Mouse (Mus musculus): ENCODE data around the gene Map3k14.
"Not testable (repeated sequence)": the region's sequence is repeated elsewhere in the genome, so short reads cannot be mapped to it uniquely, and the experiment has no call there.

Gene Map3k14

DNA sequence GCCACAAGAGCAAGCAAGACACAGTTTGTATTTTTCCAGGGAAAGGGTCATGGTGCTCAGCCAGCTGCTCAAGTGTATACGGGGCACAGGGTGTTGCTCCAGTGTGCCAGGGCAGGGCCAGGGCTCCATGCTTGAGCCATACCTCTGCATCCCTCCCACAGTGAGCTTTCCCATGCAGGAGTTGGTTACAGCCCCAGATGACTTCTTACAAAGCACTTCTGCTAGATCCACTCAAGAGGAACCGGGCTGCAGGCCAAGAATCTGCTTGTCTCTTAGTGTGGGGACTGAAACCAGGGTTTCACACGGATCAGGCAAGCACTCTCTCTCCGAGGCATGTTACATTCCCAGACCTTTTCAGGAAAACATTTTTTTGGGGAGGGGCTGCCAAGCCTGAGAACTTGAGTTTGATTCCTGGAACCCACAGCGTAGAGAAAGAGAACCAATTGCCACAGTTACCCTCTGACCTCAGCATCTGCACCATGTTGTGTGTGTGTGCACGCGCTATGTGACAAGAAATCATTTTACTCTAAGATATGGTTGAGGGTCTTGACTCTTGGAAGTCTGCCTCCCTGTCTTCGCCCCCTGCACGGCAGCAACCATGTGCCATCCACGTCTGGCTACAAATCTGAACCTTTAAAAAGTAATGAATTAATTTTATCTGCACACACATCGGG is 19.6 kb downstream of the Map3k14 start:
- DNase-seq (ENCODE audit: low read depth, low spot score), result no peak

DNA sequence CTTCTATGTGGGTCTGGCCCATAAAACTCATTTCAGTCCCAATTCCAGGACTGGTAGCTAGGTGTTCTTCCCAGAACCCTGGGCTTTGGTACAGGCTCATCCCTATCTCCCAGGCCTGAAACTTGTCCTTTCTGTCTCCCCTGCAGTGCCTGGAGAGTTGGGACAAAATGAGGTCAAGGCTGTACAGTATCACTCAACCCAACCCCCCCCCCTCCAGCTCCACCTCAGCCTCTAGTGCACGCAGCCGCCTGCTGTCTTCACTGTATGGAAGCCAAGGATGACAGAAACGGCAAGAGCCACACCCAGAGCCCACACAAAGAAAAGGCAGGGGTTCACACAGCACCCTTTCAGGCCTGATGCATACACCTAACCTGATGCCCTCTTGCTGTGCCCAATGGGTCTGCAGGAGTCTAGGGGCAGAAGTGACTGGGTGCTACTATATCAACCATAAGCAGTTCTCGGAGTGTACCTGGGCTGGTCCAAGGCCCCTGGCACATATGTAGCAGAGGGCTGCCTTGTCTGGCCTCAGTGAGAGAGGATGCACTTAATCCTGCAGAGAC is 20.5 kb downstream of the Map3k14 start:
- no peak for DNase-seq (ENCODE audit: low read depth, low spot score)

DNA sequence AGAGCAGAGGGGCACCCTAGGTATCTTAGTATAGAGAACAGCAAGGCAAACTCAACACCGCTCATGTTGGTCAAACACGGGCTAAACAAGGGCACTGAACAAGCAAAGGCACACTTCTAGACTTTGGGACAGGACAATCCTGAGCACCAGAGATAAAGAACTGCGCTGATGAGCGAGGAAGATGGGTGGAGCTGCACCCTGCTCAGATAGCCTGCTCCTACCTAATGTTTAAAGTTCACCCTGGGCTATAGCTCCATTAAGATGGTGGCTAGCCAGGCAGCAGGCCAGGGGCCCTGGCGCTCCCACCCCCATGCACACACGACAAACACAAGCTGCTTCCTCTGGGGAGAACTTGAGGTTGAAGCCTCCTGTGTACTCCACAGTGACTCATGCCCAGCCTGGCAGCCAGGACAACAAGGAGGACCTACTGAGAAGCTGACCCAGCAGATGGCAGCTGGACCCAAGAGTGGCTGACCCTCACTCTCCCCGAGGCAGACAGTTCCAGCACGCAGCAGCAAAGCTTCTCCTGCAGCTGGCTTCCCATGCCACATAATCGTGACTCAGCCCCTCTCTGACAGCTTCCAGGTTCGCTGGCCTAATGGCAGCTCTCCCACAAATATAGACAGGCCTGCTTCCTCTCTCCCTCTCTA is 21.1 kb downstream of the Map3k14 start:
- no peak for DNase-seq (ENCODE audit: low read depth, low spot score)

DNA sequence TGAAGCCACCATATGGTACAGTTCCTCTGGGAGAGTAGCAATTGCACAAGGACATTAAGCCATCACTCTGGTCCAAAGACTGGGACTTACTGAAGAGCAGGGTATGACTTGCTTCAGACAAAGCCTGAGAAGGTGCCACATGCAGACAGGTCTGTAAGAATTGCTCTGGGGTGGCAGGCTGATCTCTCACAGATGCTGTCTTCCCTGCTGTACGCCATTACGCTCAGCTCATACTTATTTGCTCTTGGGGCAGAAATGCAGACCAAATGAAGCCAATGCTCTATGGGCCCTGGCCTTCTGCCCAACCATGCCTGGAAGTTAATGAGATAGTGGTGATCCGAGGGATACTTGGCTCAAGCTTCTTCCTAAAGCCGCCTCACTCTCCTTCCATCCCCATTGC is 22.4 kb downstream of the Map3k14 start:
- no peak for DNase-seq (ENCODE audit: low read depth, low spot score)

DNA sequence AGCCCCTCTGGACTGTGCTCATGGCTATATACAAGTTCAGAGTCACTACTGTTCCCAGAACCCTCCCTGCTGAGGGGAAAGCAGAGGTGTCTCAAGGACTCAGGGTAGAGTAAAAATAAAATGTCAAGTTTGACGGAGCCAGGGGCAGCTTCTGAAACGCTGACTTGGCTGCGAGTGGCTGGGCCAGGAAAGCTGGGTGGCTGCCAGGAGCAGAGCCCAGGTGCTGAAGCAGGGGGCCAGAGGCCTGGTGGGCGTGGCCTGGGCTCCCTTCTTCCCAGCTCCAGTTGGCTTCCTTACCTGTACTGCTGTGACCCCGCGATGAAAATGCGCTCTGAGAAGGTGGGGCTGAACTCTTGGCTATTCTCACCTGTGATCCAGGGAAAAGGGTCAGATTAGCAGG is 26.5 kb downstream of the Map3k14 start:
- no peak for DNase-seq (ENCODE audit: low read depth, low spot score)

DNA sequence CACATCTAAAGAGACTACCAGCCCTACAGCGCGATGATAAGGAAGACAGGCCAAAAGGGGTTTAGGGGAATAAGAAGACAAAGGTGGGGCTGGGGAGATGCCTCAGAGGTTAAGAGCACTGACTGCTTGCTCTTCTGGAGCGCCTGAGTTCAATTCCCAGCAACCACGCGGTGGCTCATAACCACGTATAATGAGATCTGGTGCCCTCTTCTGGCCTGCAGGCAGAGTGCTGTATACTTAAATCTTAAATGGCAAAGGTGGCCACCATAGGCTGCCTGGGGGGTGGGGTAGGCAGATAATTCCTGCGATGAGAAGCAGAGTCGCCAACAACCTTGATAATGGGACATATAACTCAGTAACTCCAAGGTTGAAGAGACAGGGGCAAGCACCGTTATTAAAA is 29.5 kb downstream of the Map3k14 start:
- no peak for DNase-seq (ENCODE audit: low read depth, low spot score)

DNA sequence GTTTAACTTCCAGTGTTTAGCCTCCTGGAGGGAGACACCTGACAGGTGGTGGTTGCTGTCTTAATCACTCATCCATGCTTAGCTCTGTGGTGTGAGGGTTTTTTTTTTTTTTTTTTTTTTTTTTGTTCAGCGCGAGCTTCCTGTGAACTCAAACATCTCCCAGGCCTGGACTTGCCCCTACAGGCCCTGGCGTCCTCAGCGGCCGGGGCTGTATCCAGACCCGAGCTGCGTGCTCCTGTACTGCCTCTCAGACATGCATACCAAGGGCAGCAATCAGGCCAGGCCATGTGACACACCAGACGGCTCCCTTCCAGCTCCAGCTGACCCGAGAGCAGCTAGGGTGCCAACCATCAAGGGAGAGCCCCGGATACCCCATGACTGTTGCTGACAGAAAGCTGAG is 30.4 kb downstream of the Map3k14 start:
- DNase-seq (ENCODE audit: low read depth, low spot score), result no peak

DNA sequence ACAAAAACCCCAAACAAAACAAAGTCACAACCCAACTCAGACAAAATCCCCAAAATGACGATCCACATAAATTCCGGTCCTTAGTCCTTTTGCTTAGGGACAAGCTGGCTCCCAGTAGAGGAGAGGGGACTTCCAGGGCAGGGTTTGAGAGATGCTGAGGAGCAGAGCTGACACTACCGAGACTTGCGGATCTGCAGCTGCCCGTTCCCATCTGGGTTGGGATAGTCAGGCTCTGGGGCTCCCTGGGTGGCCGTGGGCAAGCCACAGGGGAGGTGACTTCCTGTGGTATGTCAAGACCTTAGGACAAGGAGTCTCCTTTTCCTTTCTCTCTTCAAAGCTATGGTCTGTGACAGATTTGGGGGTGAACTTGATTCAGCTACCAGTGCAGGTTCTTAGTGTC is 30.8 kb downstream of the Map3k14 start:
- DNase-seq (ENCODE audit: low read depth, low spot score), result no peak

DNA sequence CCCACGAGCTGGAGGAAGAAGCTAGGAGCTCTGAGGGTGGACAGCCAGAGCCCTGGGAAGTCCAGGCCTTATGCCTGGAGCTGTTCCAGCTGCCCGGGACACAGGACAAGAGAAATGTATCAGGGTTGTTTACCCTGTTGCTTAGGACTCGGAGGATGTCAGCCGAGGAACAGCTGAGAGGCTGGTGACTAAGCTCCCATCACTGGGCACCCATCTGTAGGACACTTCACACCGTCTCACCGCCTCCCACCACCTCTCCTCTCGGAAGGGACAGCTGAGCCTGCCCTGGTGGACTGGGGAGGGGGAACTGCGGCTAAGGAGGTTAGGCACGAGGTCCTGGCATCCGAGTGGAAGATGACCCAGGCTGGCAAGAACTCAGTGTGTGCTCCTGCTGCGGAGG is 31.6 kb downstream of the Map3k14 start:
- no peak for DNase-seq (ENCODE audit: low read depth, low spot score)

DNA sequence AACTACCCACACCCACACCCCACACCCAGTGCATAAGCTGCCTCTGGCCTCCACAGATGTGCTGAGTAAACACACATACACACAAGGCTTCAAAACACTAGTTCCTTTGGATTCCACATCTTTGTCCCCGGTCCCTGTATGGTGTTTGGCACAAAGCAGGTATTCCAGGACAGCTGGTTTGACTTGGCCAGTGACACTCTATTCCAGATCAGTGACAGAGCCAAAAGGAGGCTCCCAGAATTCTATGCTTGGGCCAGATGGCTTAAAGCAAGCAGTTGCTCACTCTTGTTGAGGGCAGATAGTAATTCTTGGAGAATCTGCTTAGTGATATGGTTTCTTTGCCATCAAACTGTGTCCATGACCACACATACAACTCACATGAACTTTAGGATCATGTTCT is 32.8 kb downstream of the Map3k14 start:
- no peak for DNase-seq (ENCODE audit: low read depth, low spot score)

DNA sequence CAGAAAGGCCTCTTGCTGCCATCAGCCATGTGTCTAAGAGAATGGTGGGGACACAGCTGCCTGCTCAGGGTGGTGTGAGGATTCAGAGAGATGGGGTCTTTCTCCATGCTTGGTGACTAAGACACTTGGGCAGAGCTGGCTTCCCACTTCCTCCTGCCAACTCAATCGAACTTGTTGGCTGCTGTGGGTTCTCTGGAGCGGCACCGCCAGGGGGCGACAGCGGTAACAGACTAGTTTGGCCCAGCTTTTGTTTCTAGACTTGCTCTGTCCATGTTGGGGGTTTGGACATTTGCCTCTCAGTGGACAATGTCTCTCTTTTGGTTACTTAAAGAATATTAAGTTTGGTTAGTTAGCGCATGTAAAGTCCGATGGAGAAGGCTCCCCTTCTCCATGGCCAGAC is 34.3 kb downstream of the Map3k14 start:
- DNase-seq (ENCODE audit: low read depth, low spot score), result peak; percentile 46

DNA sequence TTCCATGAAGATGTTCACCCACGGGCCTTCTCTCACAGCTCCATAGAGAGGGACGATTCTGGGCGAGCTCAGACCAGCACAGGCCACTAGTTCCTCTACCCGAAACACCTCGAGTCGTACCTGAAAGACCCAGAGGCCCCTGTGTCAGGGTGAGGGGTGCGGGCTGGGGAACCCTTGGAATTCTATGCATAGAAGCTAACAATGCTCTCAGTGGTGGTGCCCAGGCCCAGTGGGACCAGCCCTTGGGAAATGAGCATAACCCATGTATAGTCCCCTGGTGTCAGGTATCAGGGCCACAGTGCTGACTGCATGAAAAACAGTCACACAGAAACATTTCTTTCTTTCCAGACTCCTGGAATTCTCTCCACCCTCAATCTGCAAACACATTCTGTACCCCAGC is 35.9 kb downstream of the Map3k14 start:
- DNase-seq (ENCODE audit: low read depth, low spot score), result no peak

DNA sequence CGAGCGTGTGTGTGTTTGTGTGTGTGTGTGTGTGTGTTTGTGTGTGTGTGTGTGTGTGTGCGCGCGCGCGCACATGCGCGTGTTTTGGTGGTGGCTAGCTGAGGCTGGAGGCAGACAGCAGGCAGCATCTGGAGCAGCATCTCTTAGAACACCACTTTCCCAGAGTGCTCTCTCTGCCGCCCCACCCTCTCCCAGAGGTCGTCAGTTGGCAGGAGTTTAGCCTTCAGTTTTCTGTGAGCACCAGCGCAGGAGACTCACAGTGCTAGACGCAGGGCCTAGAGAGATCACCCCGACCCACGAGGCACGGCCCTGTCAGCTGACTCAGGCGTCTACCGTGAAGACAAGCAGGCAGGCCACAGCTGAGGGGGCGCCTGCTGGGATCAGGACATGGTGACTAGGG is 36.6 kb downstream of the Map3k14 start:
- no peak for DNase-seq (ENCODE audit: low read depth, low spot score)

DNA sequence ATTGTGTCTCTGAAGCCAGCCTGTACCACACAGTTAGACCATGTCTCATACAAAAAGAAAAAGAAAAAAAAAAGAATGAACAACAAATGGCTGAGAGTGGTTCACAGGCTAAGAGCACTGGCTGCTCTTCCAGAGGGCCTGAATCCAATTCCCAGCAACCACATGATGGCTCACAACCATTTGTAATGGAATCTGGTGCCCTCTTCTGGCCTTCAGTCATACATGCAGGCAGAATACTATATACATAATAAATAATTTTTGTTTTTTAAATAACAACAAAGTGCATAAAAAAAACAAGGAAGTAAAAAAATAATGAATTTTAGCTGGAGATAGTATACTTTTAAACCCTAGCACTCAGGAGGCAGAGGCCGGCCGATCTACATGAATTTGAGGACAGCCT is 37.7 kb downstream of the Map3k14 start:
- no peak for DNase-seq (ENCODE audit: low read depth, low spot score)

DNA sequence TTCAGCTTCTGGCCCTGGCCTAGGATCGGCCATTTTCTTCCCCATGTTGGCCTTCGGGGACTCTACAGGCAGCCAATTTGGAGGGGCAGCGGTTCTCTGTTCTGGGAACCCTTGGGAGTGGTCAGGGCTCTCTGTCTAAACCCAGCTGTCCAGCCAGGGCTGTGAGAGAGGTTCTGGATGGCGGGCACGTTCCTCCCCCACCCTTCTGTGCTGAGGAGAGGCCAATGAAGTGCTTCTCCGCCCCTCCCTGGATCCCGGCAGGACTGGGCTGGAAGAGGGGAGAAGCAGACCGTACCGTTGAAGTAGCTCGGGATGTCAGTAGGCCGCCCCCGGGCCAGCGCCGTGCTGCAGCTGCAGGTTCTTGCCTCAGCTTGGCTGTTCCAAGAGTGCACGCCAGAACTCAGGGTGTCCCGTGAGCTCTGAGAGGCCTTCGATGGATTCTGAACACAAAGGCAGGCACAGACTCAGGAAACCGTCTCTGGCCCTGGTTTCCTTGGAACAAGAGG is 43.3 kb downstream of the Map3k14 start:
- DNase-seq (ENCODE audit: low read depth, low spot score), result no peak

DNA sequence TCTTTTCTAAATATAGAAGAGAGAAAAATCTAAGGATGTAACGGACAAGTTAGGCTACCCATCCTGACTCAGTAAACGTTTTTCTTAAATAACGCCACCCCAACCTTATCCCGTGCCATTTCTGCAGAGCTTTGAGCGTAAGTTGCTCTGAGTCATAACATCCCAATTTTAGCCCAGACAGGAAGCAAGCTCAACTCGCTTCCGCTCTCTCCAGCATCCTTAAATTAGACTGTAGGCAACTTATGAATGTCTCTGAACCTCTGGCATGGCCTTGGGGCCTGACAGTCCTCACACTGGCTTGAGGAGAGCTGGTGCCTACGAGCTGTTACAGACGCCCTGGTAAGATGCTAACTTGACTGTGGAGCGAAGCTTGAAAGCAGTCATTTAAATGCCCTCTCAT is 43.8 kb downstream of the Map3k14 start:
- DNase-seq (ENCODE audit: low read depth, low spot score), result no peak

DNA sequence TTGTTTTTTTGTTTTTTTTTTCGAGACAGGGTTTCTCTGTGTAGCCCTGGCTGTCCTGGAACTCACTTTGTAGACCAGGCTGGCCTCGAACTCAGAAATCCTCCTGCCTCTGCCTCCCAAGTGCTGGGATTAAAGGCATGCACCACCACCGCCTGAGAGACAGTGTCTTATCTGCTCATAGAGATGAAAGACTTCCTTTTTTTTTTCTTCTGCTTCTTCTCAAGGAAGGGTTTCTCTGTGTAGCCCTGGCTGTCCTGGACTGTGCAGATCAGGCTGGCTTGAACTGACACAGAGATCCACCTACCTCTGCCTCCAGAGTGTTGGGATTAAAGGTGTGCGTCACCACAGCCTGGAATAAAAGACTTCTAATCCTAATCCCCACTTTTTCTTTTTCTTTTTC is 44.6 kb downstream of the Map3k14 start:
- not testable (repeated sequence) for DNase-seq (ENCODE audit: low read depth, low spot score)

DNA sequence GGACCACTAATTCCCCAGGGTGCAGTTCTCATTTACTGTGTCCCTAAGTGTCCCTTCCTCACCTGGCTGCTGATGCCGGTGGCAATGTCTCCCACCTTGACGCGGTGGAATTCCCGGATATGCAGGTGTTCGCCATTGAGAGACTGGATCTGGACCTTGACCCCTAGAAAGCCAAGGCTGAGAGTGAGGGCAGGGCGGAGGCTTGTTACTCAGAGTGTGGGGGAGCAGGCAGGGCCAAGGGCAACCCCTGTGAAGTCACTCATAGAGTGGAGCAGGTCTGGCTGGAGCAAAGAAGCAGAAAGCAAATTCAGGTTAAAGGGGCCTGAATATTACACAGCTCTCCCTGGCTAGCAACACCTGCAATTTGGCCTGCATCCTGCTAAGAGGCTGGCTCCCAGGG is 45.8 kb downstream of the Map3k14 start:
- DNase-seq (ENCODE audit: low read depth, low spot score), result no peak

DNA sequence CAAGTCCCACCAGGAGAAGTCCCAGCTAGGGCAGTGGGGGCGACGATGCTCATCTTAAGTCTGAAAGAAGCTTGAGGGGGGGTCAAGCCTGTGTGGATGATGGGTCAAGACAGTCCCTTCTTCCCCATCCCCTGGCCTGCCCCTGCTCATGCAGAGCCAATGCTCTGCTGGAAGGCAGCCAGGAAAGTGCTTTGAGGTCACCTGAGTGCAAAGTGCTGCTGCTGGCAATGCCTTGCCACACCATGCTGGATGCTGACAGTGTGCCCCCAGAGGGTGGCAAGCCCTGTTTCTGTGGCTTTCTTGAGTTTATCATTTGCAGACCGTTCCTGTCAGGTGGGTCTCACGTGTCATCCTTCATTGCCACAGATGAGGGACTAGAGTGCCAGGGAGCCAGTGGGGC is 47.3 kb downstream of the Map3k14 start:
- no peak for DNase-seq (ENCODE audit: low read depth, low spot score)

DNA sequence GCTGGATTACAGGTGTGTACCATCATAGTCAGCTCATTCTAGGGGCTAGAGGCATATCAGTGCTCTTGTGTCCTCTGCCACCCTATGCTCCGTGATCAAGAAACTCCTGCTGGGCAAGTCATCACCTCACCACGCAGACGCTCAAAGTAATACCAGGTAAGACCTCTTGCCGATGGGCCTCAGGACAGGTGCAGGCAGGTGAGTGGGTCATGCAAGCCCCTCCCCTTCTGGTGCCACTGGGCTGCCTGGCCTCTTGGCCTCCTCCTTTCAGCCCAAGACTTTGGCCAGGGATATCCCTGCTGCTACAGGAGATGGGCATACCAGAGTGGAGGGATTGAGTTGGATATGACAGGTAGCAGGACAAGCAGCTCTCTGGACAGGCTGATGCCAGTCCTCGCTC is 48.0 kb downstream of the Map3k14 start:
- DNase-seq (ENCODE audit: low read depth, low spot score), result no peak

DNA sequence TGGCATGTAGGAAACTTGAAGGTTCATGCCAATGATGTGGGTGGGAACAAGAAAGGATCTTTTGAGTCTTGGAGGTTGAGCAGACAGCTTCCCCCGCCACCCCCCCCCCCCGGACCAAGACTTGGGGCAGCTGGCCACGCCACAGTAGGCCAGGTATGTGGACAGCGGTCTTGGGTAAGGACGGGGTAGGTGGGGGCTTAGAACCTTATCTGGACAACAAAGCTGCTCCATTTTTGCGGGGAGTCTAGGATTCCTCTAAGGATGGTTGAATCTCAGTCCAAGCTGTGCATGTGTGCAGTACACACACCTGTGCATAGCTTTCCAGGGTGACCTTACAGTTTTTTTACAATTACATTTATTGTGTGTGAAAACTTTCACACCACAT is 48.8 kb downstream of the Map3k14 start:
- no peak for DNase-seq (ENCODE audit: low read depth, low spot score)

DNA sequence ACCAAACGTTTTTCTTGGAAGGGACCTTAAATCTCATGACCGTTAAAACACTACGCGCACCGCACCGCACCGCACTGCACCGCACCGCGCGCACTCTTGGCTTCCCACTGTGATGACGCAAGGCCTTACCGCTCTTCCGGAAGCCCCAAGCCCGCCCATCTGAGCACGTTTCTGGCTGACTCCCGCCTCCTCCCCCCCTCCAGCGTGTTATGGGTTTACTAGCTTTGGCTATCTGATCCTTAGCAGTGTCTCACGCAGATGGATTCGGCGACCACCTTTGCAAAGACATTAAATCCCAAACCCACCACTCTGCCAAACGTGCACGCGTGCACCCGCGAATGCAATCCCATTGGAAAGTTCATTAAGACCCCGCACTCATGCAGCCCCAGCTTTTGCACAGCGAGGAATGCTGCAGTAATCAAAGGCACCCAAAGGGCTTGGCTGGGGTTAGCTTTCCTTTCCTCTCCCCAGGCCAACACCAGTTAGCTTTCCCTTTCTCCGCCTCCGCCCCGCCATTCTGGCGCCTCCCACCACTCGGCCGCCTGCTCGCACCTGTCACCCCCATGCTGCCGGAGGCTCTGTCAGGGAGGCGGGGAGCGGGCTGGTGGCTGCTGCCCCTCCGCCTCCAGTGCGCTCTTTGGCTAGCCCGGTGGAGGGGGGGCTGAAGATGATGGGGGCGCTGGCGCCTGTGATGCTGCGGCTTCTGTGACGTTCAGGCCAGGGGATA is 49.3 kb downstream of the Map3k14 start, which contains the start of gene Spata32:
Gene Spata32, minus strand, starts transcription at position 643 of the 727 bp plus-strand sequence.
- DNase-seq (ENCODE audit: low read depth, low spot score), result no peak

DNA sequence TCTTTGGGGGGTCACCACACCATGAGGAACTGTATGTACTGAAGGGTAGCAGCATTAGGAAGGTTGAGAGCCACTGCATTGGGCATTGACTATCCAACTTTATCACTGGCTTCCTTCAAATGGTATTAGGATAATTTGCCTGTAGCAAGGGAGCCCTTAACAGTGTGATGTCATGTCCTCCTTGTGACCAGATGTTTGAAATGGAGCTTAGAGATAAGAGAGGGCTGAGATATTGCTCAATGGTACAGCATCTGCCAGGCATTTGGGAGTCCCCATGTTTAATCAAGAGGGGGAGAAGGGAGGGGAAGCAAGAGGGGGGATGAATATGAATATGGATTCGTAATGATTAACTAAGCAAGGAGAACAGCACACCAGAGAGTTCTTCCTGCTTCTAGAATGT is 51.9 kb downstream of the Map3k14 start:
- no peak for DNase-seq (ENCODE audit: low read depth, low spot score)
